Mouse (Mus musculus): ENCODE data around the gene Ankef1.

Ankef1 gene

GRCm38 (mm10) chr2:136501651-136502050 lies at the start of gene Ankef1:
Gene Ankef1 (plus strand): TSS chr2:136501910.
- no peak for DNase-seq

GRCm38 (mm10) chr2:136456468-136456867 lies 45.2 kb upstream of the Ankef1 start:
- DNase-seq, result peak; percentile 74

- peak; percentile 11 for DNase-seq
These were observed 44.8 kb upstream of the Ankef1 start for GRCm38 (mm10) chr2:136456875-136457274.

GRCm38 (mm10) chr2:136477656-136478055 lies 24.1 kb upstream of the Ankef1 start:
- DNase-seq, result no peak

GRCm38 (mm10) chr2:136482269-136482668 lies 19.4 kb upstream of the Ankef1 start:
- no peak for DNase-seq

GRCm38 (mm10) chr2:136483058-136483457 lies 18.7 kb upstream of the Ankef1 start:
- DNase-seq, result no peak

- peak; percentile 4 for DNase-seq
These were observed 16.8 kb upstream of the Ankef1 start for GRCm38 (mm10) chr2:136484955-136485354.

GRCm38 (mm10) chr2:136485401-136485800 lies 16.3 kb upstream of the Ankef1 start:
- no peak for DNase-seq

- DNase-seq, result peak; percentile 74
These were observed 15.7 kb upstream of the Ankef1 start for GRCm38 (mm10) chr2:136485815-136486619.

GRCm38 (mm10) chr2:136486986-136487385 lies 14.7 kb upstream of the Ankef1 start:
- DNase-seq, result no peak

- no peak for DNase-seq
These were observed 9.4 kb downstream of the Ankef1 start for GRCm38 (mm10) chr2:136511073-136511472.

- DNase-seq, result no peak
These were observed 10.0 kb downstream of the Ankef1 start for GRCm38 (mm10) chr2:136511756-136512155.

GRCm38 (mm10) chr2:136512802-136513201 lies 11.1 kb downstream of the Ankef1 start:
- DNase-seq, result no peak

- no peak for DNase-seq
These were observed 12.1 kb downstream of the Ankef1 start for GRCm38 (mm10) chr2:136513806-136514205.

GRCm38 (mm10) chr2:136515501-136515900 lies 13.8 kb downstream of the Ankef1 start:
- no peak for DNase-seq

- no peak for DNase-seq
These were observed 27.2 kb downstream of the Ankef1 start for GRCm38 (mm10) chr2:136528937-136529336.

GRCm38 (mm10) chr2:136532033-136532432 lies 30.3 kb downstream of the Ankef1 start:
- DNase-seq, result peak; percentile 61

- DNase-seq, result peak; percentile 13
These were observed 56.3 kb downstream of the Ankef1 start for GRCm38 (mm10) chr2:136558020-136558419.

GRCm38 (mm10) chr2:136562336-136562735 lies 60.6 kb downstream of the Ankef1 start:
- no peak for DNase-seq

- no peak for DNase-seq
These were observed 69.1 kb downstream of the Ankef1 start for GRCm38 (mm10) chr2:136570856-136571255.

GRCm38 (mm10) chr2:136582762-136583161 lies 81.1 kb downstream of the Ankef1 start:
- DNase-seq, result no peak

- DNase-seq, result no peak
These were observed 87.1 kb downstream of the Ankef1 start for GRCm38 (mm10) chr2:136588811-136589210.

GRCm38 (mm10) chr2:136596451-136596850 lies 94.7 kb downstream of the Ankef1 start:
- peak; percentile 22 for DNase-seq

GRCm38 (mm10) chr2:136598743-136599142 lies 97.0 kb downstream of the Ankef1 start:
- DNase-seq, result no peak

- DNase-seq, result no peak
These were observed 99.0 kb downstream of the Ankef1 start for GRCm38 (mm10) chr2:136600651-136601170.
